Mouse (Mus musculus) cerebellum, adult (tissue): ENCODE measurements at regions not wholly inside any gene's neighbourhood (a gene's known extent, or its start where the extent isn't known, plus 50 kb on each side); places are given as distances from the start of the nearest gene placed in this dataset.

Experiments used
- ATAC-seq: cut with Nextera tagmentation; 2 replicates; pipeline ENCODE4 v1.9.2; 2017; ENCODE audit warnings: mild to moderate bottlenecking, moderate library complexity, mixed read lengths; ENCODE audit not compliant: insufficient number of reproducible peaks, low FRiP score, low TSS enrichment

GRCm38 (mm10) chr10:117579210-117579609 lies 50.1 kb upstream of the Cpm start:
- no peak for ATAC-seq

- ATAC-seq = no peak
These were observed 50.6 kb upstream of the Cpm start for GRCm38 (mm10) chr10:117578696-117579146.

GRCm38 (mm10) chr10:117577970-117578695 lies 51.2 kb upstream of the Cpm start:
- ATAC-seq = no peak

GRCm38 (mm10) chr10:117576881-117577730 lies 52.2 kb upstream of the Cpm start:
- no peak for ATAC-seq

GRCm38 (mm10) chr10:117576154-117576859 lies 53.0 kb upstream of the Cpm start:
- ATAC-seq = no peak

- no peak for ATAC-seq
These were observed 53.7 kb upstream of the Cpm start for GRCm38 (mm10) chr10:117575404-117576153.

- no peak for ATAC-seq
These were observed 54.4 kb upstream of the Cpm start for GRCm38 (mm10) chr10:117574915-117575314.

- no peak for ATAC-seq
These were observed 55.1 kb upstream of the Cpm start for GRCm38 (mm10) chr10:117574056-117574727.

- no peak for ATAC-seq
These were observed 55.8 kb upstream of the Cpm start for GRCm38 (mm10) chr10:117573596-117573850.

GRCm38 (mm10) chr10:117572746-117573595 lies 56.3 kb upstream of the Cpm start:
- ATAC-seq = no peak

- no peak for ATAC-seq
These were observed 57.3 kb upstream of the Cpm start for GRCm38 (mm10) chr10:117571891-117572573.

GRCm38 (mm10) chr10:117570971-117571861 lies 58.1 kb upstream of the Cpm start:
- no peak for ATAC-seq

GRCm38 (mm10) chr10:117570091-117570970 lies 59.0 kb upstream of the Cpm start:
- no peak for ATAC-seq

GRCm38 (mm10) chr10:117569301-117570079 lies 59.8 kb upstream of the Cpm start:
- no peak for ATAC-seq

GRCm38 (mm10) chr10:117568472-117569300 lies 60.6 kb upstream of the Cpm start:
- ATAC-seq = no peak
